Mouse (Mus musculus): Measurements from ENCODE around the gene Tmem203.

- TF ChIP-seq TAL1 (IDR thresholded peaks at IDR 0.05; ENCODE audit: low read length) (no peak), GATA1 (IDR thresholded peaks at IDR 0.05; ENCODE audit: low read length) (no peak)
Observed at GRCm38 (mm10) chr2:25246183-25247072, 8.8 kb upstream of the Tmem203 start, which contains the start of gene AL732309.1.

Data from erythroblast, embryonic 14.5 days (primary cell).